Mouse (Mus musculus): ENCODE results near the gene Enpp6. TPM values are rescaled to one million over a fixed set of nuclear protein-coding genes. Genes with fewer than 3 reads are reported as not detected.

Gene Enpp6
- total and polyA plus RNA-seq, 3 experiments, result 0.22 TPM; not detected in 2

DNA sequence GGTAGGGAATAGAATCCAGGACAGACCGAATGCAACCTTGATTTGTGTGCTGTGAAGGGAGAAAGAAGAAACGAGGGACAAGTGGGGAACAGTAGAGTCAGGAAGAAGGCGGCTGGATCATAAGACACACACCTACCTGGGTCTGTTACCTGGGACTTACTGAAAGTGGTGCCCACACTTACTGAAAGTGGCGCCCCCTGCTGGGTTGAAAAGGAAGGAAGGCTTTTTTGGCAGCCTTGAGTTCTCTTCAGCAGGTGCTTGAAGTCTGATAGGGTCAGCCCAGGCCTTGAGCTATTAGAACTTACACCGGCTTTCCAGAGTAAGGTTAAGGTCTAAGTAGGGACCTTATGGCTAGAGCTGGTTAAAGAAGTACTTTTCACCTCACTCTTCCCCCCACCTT is 40.5 kb upstream of the Enpp6 start:
- no peak overlapping the region for H3K4me3 ChIP-seq (ENCODE audit: low read depth, low read length)
- H3K9me3 ChIP-seq (replicated peaks), result no peaks in the 10 kb centered on the region
- DNase-seq (ENCODE audit: low spot score), result no peak
- H3K36me3 ChIP-seq (replicated peaks), result no peaks in the 10 kb centered on the region
- no peaks in the 10 kb centered on the region for H3K4me1 ChIP-seq (ENCODE audit: insufficient read depth, low read depth, low read length)
- ATAC-seq (ENCODE audit: extremely low read depth, insufficient number of reproducible peaks, low FRiP score, poor library complexity, severe bottlenecking), result no peak
- TF ChIP-seq GATA2 (IDR thresholded peaks at IDR 0.05; ENCODE audit: borderline replicate concordance, low read depth, low read length), result no peak
- peak; percentile 27; the same call in 1 of the 2 replicates for TF ChIP-seq CTCF (IDR thresholded peaks at IDR 0.05; ENCODE audit: low read depth, low read length)
- H3K27me3 ChIP-seq (ENCODE audit: insufficient read depth, low read length), result peaks cover 32% of the 10 kb centered on the region

DNA sequence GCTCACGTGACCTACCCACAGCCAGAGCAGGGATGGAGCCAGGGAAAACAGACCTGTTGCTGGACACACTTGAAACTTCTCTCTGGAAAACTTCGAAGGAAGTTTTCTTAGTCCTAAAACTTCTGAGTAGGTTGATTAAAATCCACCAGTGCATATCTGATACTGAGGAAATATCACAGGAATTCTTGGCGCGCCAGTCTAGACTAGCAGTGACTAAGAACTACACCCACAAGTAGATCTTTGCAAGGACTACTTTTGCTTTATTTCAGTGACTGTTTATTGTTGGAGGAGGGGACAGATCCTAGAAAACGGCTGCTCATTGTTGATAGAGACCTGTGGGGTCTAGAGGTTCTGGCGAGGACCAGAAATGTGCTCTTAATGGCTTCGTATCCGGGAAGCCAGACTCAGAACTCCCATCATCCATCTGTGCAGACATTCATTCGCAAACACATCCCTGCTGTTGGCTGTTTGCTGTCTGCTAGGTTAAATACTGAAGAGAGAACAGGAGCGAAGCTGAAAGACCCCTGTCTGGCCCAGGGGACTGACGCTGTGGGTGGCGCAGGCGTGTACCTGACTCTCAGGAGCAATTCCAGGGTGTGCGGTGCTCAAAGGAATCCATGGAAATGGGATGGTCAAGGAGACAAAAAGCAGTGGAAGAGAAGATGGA is 38.5 kb upstream of the Enpp6 start:
- H3K4me3 ChIP-seq (ENCODE audit: low read depth, low read length), result no peak overlapping the region
- no peak for TF ChIP-seq POLR2AphosphoS5 (IDR thresholded peaks at IDR 0.05; ENCODE audit: insufficient replicate concordance, low read depth, low read length)
- no peak for TF ChIP-seq CTCF (IDR thresholded peaks at IDR 0.05; ENCODE audit: low read depth, low read length)
- no peak for TF ChIP-seq TAL1 (conservative IDR thresholded peaks at IDR 0.05; ENCODE audit: low read depth, low read length)
- no peak for TF ChIP-seq GATA1 (IDR thresholded peaks at IDR 0.05; ENCODE audit: borderline replicate concordance, low read length)
- TF ChIP-seq GATA2 (IDR thresholded peaks at IDR 0.05; ENCODE audit: borderline replicate concordance, low read depth, low read length), result no peak
- DNase-seq (ENCODE audit: low spot score), result no peak
- H3K36me3 ChIP-seq (replicated peaks), result no peaks in the 10 kb centered on the region
- no peaks in the 10 kb centered on the region; the same call in 1 of the 2 replicates for H3K4me1 ChIP-seq (ENCODE audit: insufficient read depth, low read depth, low read length)
- peaks cover 29% of the 10 kb centered on the region for H3K27me3 ChIP-seq (ENCODE audit: insufficient read depth, low read length)
- ATAC-seq (ENCODE audit: extremely low read depth, insufficient number of reproducible peaks, low FRiP score, poor library complexity, severe bottlenecking), result no peak
- H3K9me3 ChIP-seq (replicated peaks), result no peaks in the 10 kb centered on the region

DNA sequence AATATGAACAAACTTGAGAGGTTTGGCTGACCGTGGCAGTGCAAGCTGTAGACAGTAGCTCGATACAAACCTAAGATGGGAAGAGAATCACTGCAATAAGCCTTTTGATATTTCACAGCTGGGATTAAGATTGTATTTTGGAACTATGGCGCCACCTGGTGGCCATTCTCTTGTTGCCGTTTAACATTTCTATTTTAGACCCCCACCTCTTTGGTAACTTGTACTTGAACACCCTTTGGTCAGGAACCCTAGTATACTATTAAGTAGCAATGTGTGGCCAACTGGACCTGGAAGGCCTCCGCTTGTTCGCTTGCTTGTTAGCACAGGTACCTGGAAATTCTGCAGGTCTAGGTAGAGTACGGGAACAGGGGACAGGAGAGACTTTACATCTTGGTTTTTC is 33.2 kb upstream of the Enpp6 start:
- Histone ChIP-seq H3K27me3 (ENCODE audit: insufficient read depth, low read length) (peaks cover 10% of the 10 kb centered on the region; the same call in 1 of the 2 replicates), H3K9me3 (replicated peaks) (no peaks in the 10 kb centered on the region), H3K36me3 (replicated peaks) (no peaks in the 10 kb centered on the region), H3K4me3 (ENCODE audit: low read depth, low read length) (no peak overlapping the region), H3K4me1 (ENCODE audit: insufficient read depth, low read depth, low read length) (no peaks in the 10 kb centered on the region; the same call in 1 of the 2 replicates)
- DNase-seq (ENCODE audit: low spot score) (peak; percentile 25), ATAC-seq (ENCODE audit: extremely low read depth, insufficient number of reproducible peaks, low FRiP score, poor library complexity, severe bottlenecking) (no peak)
- TF ChIP-seq GATA2 (IDR thresholded peaks at IDR 0.05; ENCODE audit: borderline replicate concordance, low read depth, low read length) (no peak), TAL1 (conservative IDR thresholded peaks at IDR 0.05; ENCODE audit: low read depth, low read length) (no peak), POLR2AphosphoS5 (IDR thresholded peaks at IDR 0.05; ENCODE audit: insufficient replicate concordance, low read depth, low read length) (no peak), CTCF (IDR thresholded peaks at IDR 0.05; ENCODE audit: low read depth, low read length) (0 out of 2 replicates have a peak, but pooled peaks have one; percentile 33), GATA1 (IDR thresholded peaks at IDR 0.05; ENCODE audit: borderline replicate concordance, low read length) (no peak)

DNA sequence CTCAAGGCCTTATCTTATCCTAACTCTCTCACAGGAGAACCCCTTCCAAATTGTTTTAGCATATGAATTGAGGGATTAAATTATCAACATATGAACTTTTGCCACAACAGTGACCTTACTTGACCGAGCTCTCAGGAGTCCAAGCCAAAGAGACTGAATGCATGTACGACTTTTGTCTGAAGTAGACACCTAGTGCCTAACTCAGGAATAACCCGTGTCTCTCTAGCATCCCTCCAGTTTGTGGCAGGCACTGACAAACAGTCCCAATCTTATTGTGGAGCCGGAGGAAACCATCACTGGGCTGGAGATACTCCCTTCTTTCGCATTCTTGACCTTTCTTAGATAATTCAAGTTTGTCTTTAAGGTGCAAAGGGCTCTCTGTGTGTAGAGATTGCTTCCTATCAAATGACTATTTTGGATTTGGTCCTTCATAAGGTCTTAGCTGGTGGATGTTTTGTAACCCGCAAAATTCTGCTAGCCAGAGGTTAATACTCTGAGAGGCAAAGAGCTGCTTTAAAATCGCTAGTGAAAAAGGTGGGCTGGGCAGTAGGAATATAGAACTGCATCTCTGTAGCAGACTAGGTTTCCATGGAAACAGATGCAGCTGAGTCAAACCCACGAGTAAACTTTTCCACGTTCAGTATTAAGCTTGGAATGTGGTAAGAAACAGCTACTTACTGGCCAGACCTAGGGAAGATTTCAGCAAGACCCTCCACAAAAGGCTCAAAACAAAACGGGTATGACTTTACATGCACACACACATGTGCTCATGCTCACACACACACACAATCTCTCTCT is 23.9 kb upstream of the Enpp6 start:
- H3K4me3 ChIP-seq (ENCODE audit: low read depth, low read length), result no peak overlapping the region
- TF ChIP-seq GATA1 (IDR thresholded peaks at IDR 0.05; ENCODE audit: borderline replicate concordance, low read length) (no peak), POLR2AphosphoS5 (IDR thresholded peaks at IDR 0.05; ENCODE audit: insufficient replicate concordance, low read depth, low read length) (no peak), GATA2 (IDR thresholded peaks at IDR 0.05; ENCODE audit: borderline replicate concordance, low read depth, low read length) (no peak), CTCF (IDR thresholded peaks at IDR 0.05; ENCODE audit: low read depth, low read length) (no peak), TAL1 (conservative IDR thresholded peaks at IDR 0.05; ENCODE audit: low read depth, low read length) (no peak)
- no peaks in the 10 kb centered on the region for H3K36me3 ChIP-seq (replicated peaks)
- no peaks in the 10 kb centered on the region for H3K4me1 ChIP-seq (ENCODE audit: insufficient read depth, low read depth, low read length)
- ATAC-seq (ENCODE audit: extremely low read depth, insufficient number of reproducible peaks, low FRiP score, poor library complexity, severe bottlenecking), result no peak
- DNase-seq (ENCODE audit: low spot score), result no peak
- no peaks in the 10 kb centered on the region for H3K9me3 ChIP-seq (replicated peaks)
- H3K27me3 ChIP-seq (ENCODE audit: insufficient read depth, low read length), result peaks cover 5% of the 10 kb centered on the region

DNA sequence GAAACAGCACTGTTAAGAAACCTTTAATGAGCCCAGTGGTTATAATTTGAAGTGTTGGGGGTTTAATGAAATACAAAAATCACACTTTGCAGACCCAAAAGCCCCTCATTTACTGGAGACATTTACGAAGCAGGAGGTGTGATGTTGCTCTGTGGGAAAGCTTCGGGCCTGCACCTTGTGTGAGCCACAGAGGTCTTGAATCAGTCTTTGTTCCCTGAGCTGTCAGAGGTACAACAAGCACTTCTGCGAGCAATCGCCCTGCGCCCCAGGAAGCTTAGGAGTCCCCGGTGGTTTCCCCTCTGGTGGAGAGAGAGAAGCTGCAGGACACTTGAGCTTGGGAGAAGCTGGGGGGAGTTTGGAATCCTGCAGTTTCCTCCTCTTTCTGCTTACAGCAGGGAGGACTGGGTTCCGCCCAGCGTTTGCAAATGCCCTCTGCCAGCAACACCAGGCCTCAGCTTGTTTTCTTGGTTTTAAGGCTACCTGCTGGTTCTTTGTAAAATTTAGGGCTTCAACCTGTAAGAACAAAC is 23.0 kb upstream of the Enpp6 start:
- Histone ChIP-seq H3K4me1 (ENCODE audit: insufficient read depth, low read depth, low read length) (no peaks in the 10 kb centered on the region), H3K9me3 (replicated peaks) (no peaks in the 10 kb centered on the region), H3K27me3 (ENCODE audit: insufficient read depth, low read length) (peaks cover 5% of the 10 kb centered on the region), H3K4me3 (ENCODE audit: low read depth, low read length) (no peak overlapping the region), H3K36me3 (replicated peaks) (no peaks in the 10 kb centered on the region)
- ATAC-seq (ENCODE audit: extremely low read depth, insufficient number of reproducible peaks, low FRiP score, poor library complexity, severe bottlenecking) (no peak), DNase-seq (ENCODE audit: low spot score) (no peak)
- no peak for TF ChIP-seq GATA2 (IDR thresholded peaks at IDR 0.05; ENCODE audit: borderline replicate concordance, low read depth, low read length)
- no peak for TF ChIP-seq POLR2AphosphoS5 (IDR thresholded peaks at IDR 0.05; ENCODE audit: insufficient replicate concordance, low read depth, low read length)
- no peak for TF ChIP-seq TAL1 (conservative IDR thresholded peaks at IDR 0.05; ENCODE audit: low read depth, low read length)
- TF ChIP-seq GATA1 (IDR thresholded peaks at IDR 0.05; ENCODE audit: borderline replicate concordance, low read length), result no peak
- TF ChIP-seq CTCF (IDR thresholded peaks at IDR 0.05; ENCODE audit: low read depth, low read length), result no peak

DNA sequence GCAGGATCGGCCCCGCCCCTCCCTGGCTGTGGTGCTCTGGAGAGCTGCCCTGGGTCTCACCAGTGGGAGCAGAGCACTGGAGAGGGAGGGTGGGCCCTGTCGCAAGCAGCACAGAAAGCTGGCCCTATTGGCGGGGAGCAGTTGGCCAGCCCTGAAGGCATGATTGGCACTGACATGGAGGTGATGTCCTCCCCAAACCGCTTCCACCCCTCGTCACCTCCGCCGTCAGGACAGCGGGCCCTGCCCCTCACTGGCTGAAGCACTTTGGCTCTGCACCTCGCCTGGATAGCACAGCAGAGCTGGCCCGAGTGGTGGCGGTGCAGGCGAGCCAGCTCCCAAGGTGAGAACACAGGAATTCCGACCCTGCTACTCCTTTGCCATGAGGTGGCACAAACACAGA is 20.9 kb upstream of the Enpp6 start:
- DNase-seq (ENCODE audit: low spot score), result no peak
- TF ChIP-seq TAL1 (conservative IDR thresholded peaks at IDR 0.05; ENCODE audit: low read depth, low read length), result no peak
- TF ChIP-seq GATA1 (IDR thresholded peaks at IDR 0.05; ENCODE audit: borderline replicate concordance, low read length), result no peak
- TF ChIP-seq GATA2 (IDR thresholded peaks at IDR 0.05; ENCODE audit: borderline replicate concordance, low read depth, low read length), result no peak
- TF ChIP-seq CTCF (IDR thresholded peaks at IDR 0.05; ENCODE audit: low read depth, low read length), result no peak
- no peak for TF ChIP-seq POLR2AphosphoS5 (IDR thresholded peaks at IDR 0.05; ENCODE audit: insufficient replicate concordance, low read depth, low read length)
- H3K27me3 ChIP-seq (ENCODE audit: insufficient read depth, low read length), result peaks cover 5% of the 10 kb centered on the region
- H3K4me3 ChIP-seq (ENCODE audit: low read depth, low read length), result no peak overlapping the region
- no peaks in the 10 kb centered on the region for H3K36me3 ChIP-seq (replicated peaks)
- H3K9me3 ChIP-seq (replicated peaks), result no peaks in the 10 kb centered on the region
- ATAC-seq (ENCODE audit: extremely low read depth, insufficient number of reproducible peaks, low FRiP score, poor library complexity, severe bottlenecking), result no peak
- no peaks in the 10 kb centered on the region for H3K4me1 ChIP-seq (ENCODE audit: insufficient read depth, low read depth, low read length)
